Mouse (Mus musculus): ENCODE results near the gene Gm12248. TPM values are rescaled to one million over a fixed set of nuclear protein-coding genes. Genes with fewer than 3 reads are reported as not detected.

Gm12248 gene
- 0.12 TPM in 1 of 2 replicates, not detected in the other for polyA plus RNA-seq (2015; fragmentation: Nextera tagmentation; extraction: Ambion mirVana)

DNA sequence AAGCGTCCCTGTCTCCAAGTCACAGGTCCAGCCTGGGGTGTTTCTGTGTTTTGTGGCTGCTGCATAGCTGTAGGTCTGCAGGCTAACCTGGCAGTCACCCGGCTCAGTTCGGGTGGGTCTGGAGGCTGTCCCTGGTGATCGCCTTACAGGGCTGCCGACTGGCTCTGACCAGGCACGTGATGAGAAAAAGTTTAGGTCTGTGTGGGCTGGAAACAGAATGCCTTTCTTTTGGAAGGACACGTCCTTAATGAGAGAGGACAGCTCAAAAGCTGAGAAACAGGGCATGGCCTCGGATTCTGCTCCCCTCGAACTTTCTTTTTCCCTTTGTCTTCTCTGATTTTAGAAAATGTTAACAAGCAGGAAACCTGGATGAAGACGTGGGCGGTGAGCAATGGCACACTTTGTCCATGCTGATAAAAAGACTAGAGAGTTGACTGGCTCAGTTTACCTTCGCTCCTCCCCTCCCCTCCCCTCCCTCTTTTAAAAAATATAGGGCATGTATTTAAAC lies at the start of gene Gm12248:
Gene Gm12248 (minus strand): TSS at position 114 of the 508 bp plus-strand sequence.
- WGBS = 24% methylated on average over 12 of the region's 12 CpGs
- peaks cover 8% of the 10 kb centered on the region for H3K4me1 ChIP-seq (replicated peaks)
- no peak for ATAC-seq (ENCODE audit: low FRiP score)
- H3K9me3 ChIP-seq = no peaks in the 10 kb centered on the region
- H3K27ac ChIP-seq = no peak within 1 kb of the TSS
- no peak within 1 kb of the TSS for H3K4me3 ChIP-seq
- no peak within 1 kb of the TSS for H3K9ac ChIP-seq
- H3K36me3 ChIP-seq = no peaks in the 10 kb centered on the region
- H3K4me2 ChIP-seq = 0 out of 2 replicates have a peak within 1 kb of the TSS, but pooled peaks have one; percentile 7
- H3K27me3 ChIP-seq = peaks cover 28% of the 10 kb centered on the region

DNA sequence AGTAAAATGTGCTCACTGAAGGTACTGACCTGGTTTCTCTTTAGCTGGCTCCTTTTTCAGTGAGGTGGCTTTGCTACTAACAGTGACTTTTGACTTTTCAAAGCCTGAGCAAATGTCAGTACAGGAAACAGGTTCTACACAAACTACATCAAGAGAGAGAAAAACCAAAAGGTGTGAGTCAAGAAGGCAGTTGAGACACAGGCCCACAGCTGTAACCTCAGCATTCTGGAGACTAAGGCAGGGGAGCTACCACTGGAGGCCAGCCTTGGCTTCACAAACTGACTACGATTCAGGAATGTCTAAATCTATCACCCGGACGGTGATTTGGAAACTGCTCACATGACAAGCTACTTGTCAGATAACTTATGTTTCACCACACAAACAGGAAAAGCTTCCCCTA lies 46.5 kb upstream of the Gm12248 start:
- Histone ChIP-seq H3K9me3 (no peaks in the 10 kb centered on the region), H3K4me1 (replicated peaks) (no peaks in the 10 kb centered on the region), H3K27me3 (no peaks in the 10 kb centered on the region), H3K27ac (no peak overlapping the region), H3K36me3 (peaks cover 93% of the 10 kb centered on the region), H3K4me3 (no peak overlapping the region), H3K9ac (no peak overlapping the region), H3K4me2 (no peak overlapping the region)
- 87% methylated on average over 3 of the region's 3 CpGs for WGBS
- ATAC-seq (ENCODE audit: low FRiP score) = no peak

DNA sequence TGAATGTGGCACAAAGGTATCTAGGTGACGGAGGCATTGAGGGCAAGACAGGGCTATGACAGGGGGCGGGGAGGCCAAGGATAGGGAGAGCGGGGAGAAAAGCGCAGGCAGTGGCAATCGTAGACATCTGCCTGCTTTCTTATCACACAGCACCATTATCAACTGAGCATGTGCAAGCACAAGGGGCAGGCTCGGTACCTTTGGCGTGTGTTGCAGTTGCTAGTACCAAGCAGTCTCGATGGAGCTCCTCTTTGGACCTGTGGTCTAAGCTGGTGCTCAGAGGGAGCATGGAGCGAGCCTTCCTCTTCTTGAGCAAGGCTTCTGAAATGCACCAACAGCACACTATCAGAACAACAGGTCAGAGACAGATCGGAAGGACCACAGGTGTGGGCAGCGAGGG lies 45.9 kb upstream of the Gm12248 start:
- H3K4me3 ChIP-seq = no peak overlapping the region
- H3K36me3 ChIP-seq = peaks cover 93% of the 10 kb centered on the region
- 73% methylated on average over 11 of the region's 11 CpGs for WGBS
- no peak overlapping the region for H3K4me2 ChIP-seq
- no peak overlapping the region for H3K27ac ChIP-seq
- no peak for ATAC-seq (ENCODE audit: low FRiP score)
- H3K9ac ChIP-seq = no peak overlapping the region
- H3K9me3 ChIP-seq = no peaks in the 10 kb centered on the region
- no peaks in the 10 kb centered on the region for H3K4me1 ChIP-seq (replicated peaks)
- no peaks in the 10 kb centered on the region for H3K27me3 ChIP-seq

DNA sequence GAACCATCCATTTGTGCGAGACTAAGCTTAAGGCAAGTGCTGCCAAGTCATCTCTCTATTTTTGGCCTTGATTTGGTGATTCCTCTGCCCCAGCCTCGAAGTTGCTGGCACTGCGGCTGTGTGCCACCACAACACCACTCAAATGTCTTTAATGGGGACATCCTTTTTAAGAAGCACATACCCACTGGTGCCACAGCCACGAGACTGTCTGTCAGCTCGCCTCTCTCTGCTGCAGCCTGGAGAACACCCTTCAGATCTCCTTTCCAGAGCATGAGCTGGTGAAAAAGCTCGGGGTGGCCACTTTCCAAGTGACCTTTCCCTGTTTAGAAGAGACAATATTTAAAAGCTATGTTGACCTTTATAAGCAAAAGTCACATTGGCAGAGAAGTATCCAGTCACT lies 43.7 kb upstream of the Gm12248 start:
- no peaks in the 10 kb centered on the region for H3K4me1 ChIP-seq (replicated peaks)
- H3K27ac ChIP-seq = no peak overlapping the region
- no peak overlapping the region for H3K4me2 ChIP-seq
- no peak for ATAC-seq (ENCODE audit: low FRiP score)
- no peak overlapping the region for H3K9ac ChIP-seq
- peaks cover 94% of the 10 kb centered on the region for H3K36me3 ChIP-seq
- 95% methylated on average over 6 of the region's 6 CpGs for WGBS
- no peak overlapping the region for H3K4me3 ChIP-seq
- no peaks in the 10 kb centered on the region for H3K9me3 ChIP-seq
- no peaks in the 10 kb centered on the region for H3K27me3 ChIP-seq

DNA sequence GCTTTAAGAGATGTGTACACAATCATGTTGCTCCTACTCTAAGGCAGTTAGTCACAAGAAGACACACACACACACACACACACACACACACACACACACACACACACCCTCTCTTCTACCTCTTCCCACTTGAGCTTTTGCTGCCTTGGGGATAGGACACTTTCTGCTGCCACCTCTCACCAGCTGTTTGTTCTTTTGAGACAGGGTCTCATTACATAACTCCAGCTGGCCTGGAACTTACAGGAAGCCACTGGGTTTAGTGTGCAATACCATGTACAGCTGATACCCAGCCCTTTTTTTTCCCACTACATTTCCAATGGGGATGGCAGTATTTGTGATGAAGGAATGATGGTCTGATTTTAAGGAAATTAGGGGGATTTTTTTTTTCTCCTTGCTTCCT lies 42.4 kb upstream of the Gm12248 start:
- Histone ChIP-seq H3K4me1 (replicated peaks) (no peaks in the 10 kb centered on the region), H3K27me3 (no peaks in the 10 kb centered on the region), H3K36me3 (peaks cover 94% of the 10 kb centered on the region), H3K9ac (no peak overlapping the region), H3K9me3 (no peaks in the 10 kb centered on the region), H3K4me3 (no peak overlapping the region), H3K27ac (no peak overlapping the region), H3K4me2 (no peak overlapping the region)
- no peak for ATAC-seq (ENCODE audit: low FRiP score)

- Histone ChIP-seq H3K27me3 (no peaks in the 10 kb centered on the region), H3K9me3 (no peaks in the 10 kb centered on the region), H3K27ac (no peak overlapping the region), H3K36me3 (peaks cover 94% of the 10 kb centered on the region), H3K4me1 (replicated peaks) (no peaks in the 10 kb centered on the region), H3K4me2 (no peak overlapping the region), H3K9ac (no peak overlapping the region), H3K4me3 (no peak overlapping the region)
- no peak for ATAC-seq (ENCODE audit: low FRiP score)
These were observed 41.9 kb upstream of the Gm12248 start for GRCm38 (mm10) chr11:58134869-58135268.

DNA sequence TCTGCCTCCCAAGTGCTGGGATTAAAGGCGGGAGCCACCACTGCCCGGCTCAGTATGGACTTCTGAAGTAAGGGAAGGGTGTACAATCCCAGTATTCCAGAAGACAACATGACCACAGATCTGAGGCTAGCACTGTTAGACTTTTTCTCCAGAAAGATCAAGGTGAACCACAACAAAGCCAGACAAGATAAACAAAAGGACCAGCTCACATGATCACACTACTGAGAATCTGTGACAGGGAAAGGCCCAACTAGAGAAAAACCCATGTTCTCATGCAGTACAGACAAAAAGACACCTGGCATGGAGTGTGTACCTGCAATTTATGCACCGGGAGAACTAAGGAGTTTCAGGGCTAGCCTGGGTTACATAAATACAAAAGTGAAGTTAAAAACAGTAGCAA lies 39.1 kb upstream of the Gm12248 start:
- Histone ChIP-seq H3K4me1 (replicated peaks) (no peaks in the 10 kb centered on the region), H3K4me2 (no peak overlapping the region), H3K27ac (no peak overlapping the region), H3K9ac (no peak overlapping the region), H3K4me3 (no peak overlapping the region), H3K36me3 (peaks cover 95% of the 10 kb centered on the region), H3K9me3 (no peaks in the 10 kb centered on the region), H3K27me3 (no peaks in the 10 kb centered on the region)
- no peak for ATAC-seq (ENCODE audit: low FRiP score)
- WGBS = 96% methylated on average over 3 of the region's 3 CpGs

DNA sequence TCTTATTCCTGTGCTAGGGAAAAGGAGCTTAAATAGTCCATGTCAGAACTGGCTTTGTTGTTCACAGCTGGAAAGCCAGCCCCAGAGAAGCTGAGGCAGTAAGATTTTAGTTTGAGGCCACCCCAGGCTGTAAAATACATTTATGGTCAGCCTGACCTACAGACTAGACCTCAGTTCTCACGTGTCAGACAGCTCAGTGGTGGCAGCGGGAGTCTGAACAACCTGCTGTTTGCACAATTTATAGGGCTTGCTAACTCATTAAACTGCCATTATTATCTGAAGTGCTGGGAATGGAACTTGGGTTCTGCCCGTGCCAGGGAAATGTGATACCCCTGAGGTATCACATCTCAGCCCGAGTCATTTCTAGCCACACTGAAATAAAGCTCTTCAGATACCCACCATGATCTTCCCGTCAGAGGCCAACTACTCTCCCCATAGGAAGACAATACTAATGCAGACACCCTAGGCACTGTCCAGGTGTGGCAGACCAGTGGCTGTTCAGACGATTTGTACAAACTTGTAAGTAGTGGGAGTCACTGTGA lies 36.4 kb upstream of the Gm12248 start:
- Histone ChIP-seq H3K4me2 (no peak overlapping the region), H3K4me3 (no peak overlapping the region), H3K27me3 (no peaks in the 10 kb centered on the region), H3K36me3 (peaks cover 91% of the 10 kb centered on the region), H3K27ac (no peak overlapping the region), H3K9me3 (no peaks in the 10 kb centered on the region), H3K4me1 (replicated peaks) (peaks cover 8% of the 10 kb centered on the region; the same call in 1 of the 2 replicates), H3K9ac (no peak overlapping the region)
- ATAC-seq (ENCODE audit: low FRiP score) = no peak
- WGBS = 87% methylated on average over 6 of the region's 6 CpGs

DNA sequence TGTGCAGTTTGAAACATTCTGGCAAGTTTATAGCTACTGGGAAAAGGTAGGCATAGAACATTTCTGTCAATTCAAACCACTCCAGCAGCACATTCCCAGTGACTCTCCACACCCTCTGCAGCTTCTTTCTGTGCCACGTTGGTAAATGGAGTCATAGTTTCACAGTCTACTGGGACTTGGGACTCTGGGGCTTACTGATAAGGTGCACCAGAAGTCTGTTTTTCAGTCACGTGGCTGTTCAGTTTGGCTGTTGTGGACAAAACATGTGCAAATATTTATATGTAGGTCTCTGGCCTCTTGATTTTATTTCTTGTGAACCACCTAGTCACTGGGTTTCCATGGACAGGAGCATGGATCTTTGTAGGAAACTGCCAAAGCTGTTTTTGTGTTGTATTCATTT lies 34.6 kb upstream of the Gm12248 start:
- no peak overlapping the region for H3K27ac ChIP-seq
- no peaks in the 10 kb centered on the region for H3K27me3 ChIP-seq
- no peak overlapping the region for H3K4me2 ChIP-seq
- no peaks in the 10 kb centered on the region for H3K9me3 ChIP-seq
- ATAC-seq (ENCODE audit: low FRiP score) = no peak
- H3K4me3 ChIP-seq = no peak overlapping the region
- peaks cover 8% of the 10 kb centered on the region; the same call in 1 of the 2 replicates for H3K4me1 ChIP-seq (replicated peaks)
- 95% methylated on average over 2 of the region's 2 CpGs for WGBS
- H3K36me3 ChIP-seq = peaks cover 92% of the 10 kb centered on the region
- H3K9ac ChIP-seq = no peak overlapping the region

DNA sequence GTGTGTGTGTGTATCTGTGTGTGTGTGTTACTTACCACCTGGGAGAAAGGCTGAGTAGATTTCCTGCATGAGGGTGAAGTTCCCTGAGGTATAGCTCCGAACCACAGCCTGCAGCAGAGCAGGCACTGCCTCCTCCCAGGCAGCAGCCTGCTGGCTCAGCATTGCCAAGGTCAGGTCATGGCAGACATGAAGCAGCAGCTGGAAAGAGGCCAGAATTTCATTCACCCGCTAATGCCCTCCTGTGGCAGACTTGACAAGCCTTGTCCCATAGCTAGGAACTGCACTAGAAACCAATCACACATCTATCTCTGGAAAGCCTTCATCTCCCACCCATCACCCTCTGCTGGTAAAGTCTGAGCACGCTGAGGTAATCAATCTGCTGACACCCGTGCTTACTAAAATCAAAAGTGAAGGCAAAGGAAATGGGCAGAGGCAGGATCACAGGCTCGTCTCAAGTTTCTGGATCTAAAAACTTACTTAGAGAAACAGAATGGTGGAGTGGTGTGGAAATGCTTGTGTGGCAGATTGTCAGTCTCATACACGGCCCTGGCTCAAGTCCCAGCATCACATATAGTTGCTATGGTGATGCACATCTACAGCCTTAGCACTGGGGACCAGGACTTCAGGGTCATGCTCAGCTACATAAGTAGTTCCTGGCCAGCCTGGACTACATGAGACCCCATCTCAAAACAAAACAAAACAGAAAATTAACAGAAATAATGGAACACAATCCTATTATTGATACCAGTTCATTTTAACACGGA lies 33.6 kb upstream of the Gm12248 start:
- Histone ChIP-seq H3K27ac (0 out of 2 replicates have a peak overlapping the region, but pooled peaks have one; percentile 35), H3K9me3 (no peaks in the 10 kb centered on the region), H3K9ac (no peak overlapping the region), H3K4me1 (replicated peaks) (peaks cover 8% of the 10 kb centered on the region; the same call in 1 of the 2 replicates), H3K4me3 (no peak overlapping the region), H3K36me3 (peaks cover 90% of the 10 kb centered on the region), H3K27me3 (no peaks in the 10 kb centered on the region), H3K4me2 (no peak overlapping the region)
- ATAC-seq (ENCODE audit: low FRiP score) = no peak
- WGBS = 69% methylated on average over 7 of the region's 7 CpGs

GRCm38 (mm10) chr11:58125021-58125420 lies 32.1 kb upstream of the Gm12248 start:
- WGBS = 88% methylated on average over 11 of the region's 11 CpGs

GRCm38 (mm10) chr11:58123711-58124110 lies 30.8 kb upstream of the Gm12248 start:
- Histone ChIP-seq H3K4me3 (no peak overlapping the region), H3K36me3 (peaks cover 89% of the 10 kb centered on the region), H3K9me3 (no peaks in the 10 kb centered on the region), H3K4me1 (replicated peaks) (peaks cover 8% of the 10 kb centered on the region; the same call in 1 of the 2 replicates), H3K9ac (no peak overlapping the region), H3K27ac (no peak overlapping the region), H3K27me3 (no peaks in the 10 kb centered on the region), H3K4me2 (no peak overlapping the region)
- 84% methylated on average over 2 of the region's 2 CpGs for WGBS
- ATAC-seq (ENCODE audit: low FRiP score) = no peak

More at GRCm38 (mm10) chr11:58125021-58125420, 32.1 kb upstream of the Gm12248 start:
- Histone ChIP-seq H3K9me3 (no peaks in the 10 kb centered on the region), H3K4me3 (no peak overlapping the region), H3K36me3 (peaks cover 90% of the 10 kb centered on the region), H3K4me2 (no peak overlapping the region), H3K27me3 (no peaks in the 10 kb centered on the region), H3K4me1 (replicated peaks) (peaks cover 8% of the 10 kb centered on the region; the same call in 1 of the 2 replicates), H3K9ac (no peak overlapping the region), H3K27ac (no peak overlapping the region)
- ATAC-seq (ENCODE audit: low FRiP score) = no peak
